Mouse (Mus musculus): ENCODE results near the gene Gm13275. TPM values are rescaled to one million over a fixed set of nuclear protein-coding genes. Genes with fewer than 3 reads are reported as not detected.
"Not testable (repeated sequence)": the region's sequence is repeated elsewhere in the genome, so short reads cannot be mapped to it uniquely, and the experiment has no call there.

Gene Gm13275
- polyA plus RNA-seq, 1 experiment from 2014 or later, result not detected

DNA sequence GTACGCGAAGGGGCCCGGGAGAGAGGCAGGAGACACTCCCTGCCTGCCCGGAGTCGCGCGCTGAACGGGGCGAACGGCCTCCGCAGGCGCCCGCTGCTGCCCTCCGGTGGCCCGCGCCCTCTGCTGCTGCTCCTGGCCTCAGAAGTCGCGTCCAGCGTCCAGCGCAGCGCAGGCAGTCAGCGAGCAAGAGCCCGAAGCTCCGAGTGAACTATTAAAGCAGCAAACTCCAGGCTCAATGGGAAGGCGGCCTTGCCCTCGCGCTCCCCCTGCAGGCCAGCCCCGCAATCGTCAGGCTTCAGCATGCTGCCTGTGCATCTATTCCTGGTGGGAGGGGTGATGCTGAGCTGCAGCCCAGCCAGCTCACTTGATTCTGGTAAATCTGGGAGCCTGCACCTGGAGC lies 14.7 kb upstream of the Gm13275 start, which contains the start of gene Gm13272:
TSS of gene Gm13272 (plus strand) at position 301 of the 400 bp plus-strand sequence.
- in situ Hi-C loops (cut with MboI; ENCODE audit: low pct_unique_long_range_greater_than_20kb); H3K27me3 ChIP-seq; CTCF ChIA-PET; DNase-seq (ENCODE audit: low read depth, low spot score); ATAC-seq; POLR2A ChIA-PET: not testable (repeated sequence)

DNA sequence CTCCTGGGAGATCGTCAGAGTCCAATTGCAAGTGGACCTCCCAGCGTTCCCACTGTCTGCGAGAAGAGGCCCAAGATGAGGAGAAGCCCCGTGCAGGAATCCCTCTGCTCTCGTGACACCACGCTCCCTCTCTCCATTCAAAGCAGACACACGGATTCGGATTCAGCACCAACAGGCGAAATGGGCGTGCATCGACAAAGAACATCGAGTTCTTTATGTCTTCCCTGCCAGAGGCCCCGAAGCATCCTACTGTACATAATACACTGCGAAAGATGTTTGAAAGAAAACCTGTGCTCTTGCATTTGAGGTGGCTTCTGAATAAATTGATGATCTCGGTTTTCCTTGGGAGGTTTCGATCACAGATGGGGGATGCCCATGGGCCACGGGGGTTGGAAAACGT lies 14.0 kb upstream of the Gm13275 start:
- DNase-seq (ENCODE audit: low read depth, low spot score); CTCF ChIA-PET; in situ Hi-C loops (cut with MboI; ENCODE audit: low pct_unique_long_range_greater_than_20kb); ATAC-seq; H3K27me3 ChIP-seq; POLR2A ChIA-PET: not testable (repeated sequence)

DNA sequence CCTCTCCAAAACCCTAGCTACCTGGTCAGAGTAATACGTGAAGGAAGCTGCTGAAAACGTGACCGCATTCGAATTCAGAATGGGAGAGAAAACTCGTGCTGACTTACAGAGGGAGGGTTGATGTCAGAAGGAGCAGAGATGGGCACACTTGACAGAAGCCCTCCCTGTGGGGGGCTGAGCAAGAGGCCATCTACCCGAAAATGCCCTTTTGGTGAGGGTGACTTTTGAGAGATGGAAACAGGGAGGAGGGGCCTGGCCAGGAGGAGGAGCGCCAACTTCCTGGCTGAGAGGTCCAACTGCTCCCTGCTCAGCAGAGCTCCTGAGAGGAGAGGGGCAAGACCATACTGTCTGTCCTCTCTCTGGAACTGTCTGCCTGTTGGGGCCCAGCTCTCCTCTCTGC lies 12.5 kb upstream of the Gm13275 start, which contains the start of gene Ifnz:
TSS of gene Ifnz (plus strand) at position 301 of the 400 bp plus-strand sequence.
- in situ Hi-C loops (cut with MboI; ENCODE audit: low pct_unique_long_range_greater_than_20kb); CTCF ChIA-PET; DNase-seq (ENCODE audit: low read depth, low spot score): not testable (repeated sequence)

DNA sequence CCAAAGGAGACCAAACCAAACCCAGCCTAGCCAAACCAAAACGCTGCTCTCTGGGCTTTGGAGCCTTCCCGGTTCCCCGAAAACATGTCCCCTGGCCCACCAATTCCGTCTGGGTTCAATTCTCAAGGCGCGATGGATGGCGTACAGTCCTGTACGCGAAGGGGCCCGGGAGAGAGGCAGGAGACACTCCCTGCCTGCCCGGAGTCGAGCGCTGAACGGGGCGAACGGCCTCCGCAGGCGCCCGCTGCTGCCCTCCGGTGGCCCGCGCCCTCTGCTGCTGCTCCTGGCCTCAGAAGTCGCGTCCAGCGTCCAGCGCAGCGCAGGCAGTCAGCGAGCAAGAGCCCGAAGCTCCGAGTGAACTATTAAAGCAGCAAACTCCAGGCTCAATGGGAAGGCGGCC lies 12.0 kb upstream of the Gm13275 start:
- DNase-seq (ENCODE audit: low read depth, low spot score); CTCF ChIA-PET; ATAC-seq; H3K27me3 ChIP-seq; POLR2A ChIA-PET; in situ Hi-C loops (cut with MboI; ENCODE audit: low pct_unique_long_range_greater_than_20kb): not testable (repeated sequence)

More for the DNA sequence above, 12.5 kb upstream of the Gm13275 start, which contains the start of gene Ifnz:
- ATAC-seq, POLR2A ChIA-PET, H3K27me3 ChIP-seq: not testable (repeated sequence)

DNA sequence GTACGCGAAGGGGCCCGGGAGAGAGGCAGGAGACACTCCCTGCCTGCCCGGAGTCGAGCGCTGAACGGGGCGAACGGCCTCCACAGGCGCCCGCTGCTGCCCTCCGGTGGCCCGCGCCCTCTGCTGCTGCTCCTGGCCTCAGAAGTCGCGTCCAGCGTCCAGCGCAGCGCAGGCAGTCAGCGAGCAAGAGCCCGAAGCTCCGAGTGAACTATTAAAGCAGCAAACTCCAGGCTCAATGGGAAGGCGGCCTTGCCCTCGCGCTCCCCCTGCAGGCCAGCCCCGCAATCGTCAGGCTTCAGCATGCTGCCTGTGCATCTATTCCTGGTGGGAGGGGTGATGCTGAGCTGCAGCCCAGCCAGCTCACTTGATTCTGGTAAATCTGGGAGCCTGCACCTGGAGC lies 8.9 kb upstream of the Gm13275 start, which contains the start of gene Gm13276:
TSS of gene Gm13276 (plus strand) at position 301 of the 400 bp plus-strand sequence.
- POLR2A ChIA-PET; in situ Hi-C loops (cut with MboI; ENCODE audit: low pct_unique_long_range_greater_than_20kb); H3K27me3 ChIP-seq; DNase-seq (ENCODE audit: low read depth, low spot score); CTCF ChIA-PET; ATAC-seq: not testable (repeated sequence)

DNA sequence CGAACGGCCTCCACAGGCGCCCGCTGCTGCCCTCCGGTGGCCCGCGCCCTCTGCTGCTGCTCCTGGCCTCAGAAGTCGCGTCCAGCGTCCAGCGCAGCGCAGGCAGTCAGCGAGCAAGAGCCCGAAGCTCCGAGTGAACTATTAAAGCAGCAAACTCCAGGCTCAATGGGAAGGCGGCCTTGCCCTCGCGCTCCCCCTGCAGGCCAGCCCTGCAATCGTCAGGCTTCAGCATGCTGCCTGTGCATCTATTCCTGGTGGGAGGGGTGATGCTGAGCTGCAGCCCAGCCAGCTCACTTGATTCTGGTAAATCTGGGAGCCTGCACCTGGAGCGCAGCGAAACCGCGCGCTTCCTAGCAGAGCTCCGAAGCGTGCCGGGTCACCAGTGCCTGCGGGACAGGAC lies 5.9 kb upstream of the Gm13275 start, which contains the start of gene Gm13277:
TSS of gene Gm13277 (plus strand) at position 231 of the 400 bp plus-strand sequence.
- in situ Hi-C loops (cut with MboI; ENCODE audit: low pct_unique_long_range_greater_than_20kb); POLR2A ChIA-PET; CTCF ChIA-PET; ATAC-seq; DNase-seq (ENCODE audit: low read depth, low spot score); H3K27me3 ChIP-seq: not testable (repeated sequence)

DNA sequence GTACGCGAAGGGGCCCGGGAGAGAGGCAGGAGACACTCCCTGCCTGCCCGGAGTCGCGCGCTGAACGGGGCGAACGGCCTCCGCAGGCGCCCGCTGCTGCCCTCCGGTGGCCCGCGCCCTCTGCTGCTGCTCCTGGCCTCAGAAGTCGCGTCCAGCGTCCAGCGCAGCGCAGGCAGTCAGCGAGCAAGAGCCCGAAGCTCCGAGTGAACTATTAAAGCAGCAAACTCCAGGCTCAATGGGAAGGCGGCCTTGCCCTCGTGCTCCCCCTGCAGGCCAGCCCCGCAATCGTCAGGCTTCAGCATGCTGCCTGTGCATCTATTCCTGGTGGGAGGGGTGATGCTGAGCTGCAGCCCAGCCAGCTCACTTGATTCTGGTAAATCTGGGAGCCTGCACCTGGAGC lies 3.0 kb upstream of the Gm13275 start, which contains the start of gene Gm13278:
TSS of gene Gm13278 (plus strand) at position 301 of the 400 bp plus-strand sequence.
- CTCF ChIA-PET; H3K27me3 ChIP-seq; in situ Hi-C loops (cut with MboI; ENCODE audit: low pct_unique_long_range_greater_than_20kb); ATAC-seq; DNase-seq (ENCODE audit: low read depth, low spot score); POLR2A ChIA-PET: not testable (repeated sequence)

DNA sequence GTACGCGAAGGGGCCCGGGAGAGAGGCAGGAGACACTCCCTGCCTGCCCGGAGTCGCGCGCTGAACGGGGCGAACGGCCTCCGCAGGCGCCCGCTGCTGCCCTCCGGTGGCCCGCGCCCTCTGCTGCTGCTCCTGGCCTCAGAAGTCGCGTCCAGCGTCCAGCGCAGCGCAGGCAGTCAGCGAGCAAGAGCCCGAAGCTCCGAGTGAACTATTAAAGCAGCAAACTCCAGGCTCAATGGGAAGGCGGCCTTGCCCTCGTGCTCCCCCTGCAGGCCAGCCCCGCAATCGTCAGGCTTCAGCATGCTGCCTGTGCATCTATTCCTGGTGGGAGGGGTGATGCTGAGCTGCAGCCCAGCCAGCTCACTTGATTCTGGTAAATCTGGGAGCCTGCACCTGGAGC lies 2.8 kb downstream of the Gm13275 start, which contains the start of gene Gm13279:
TSS of gene Gm13279 (plus strand) at position 301 of the 400 bp plus-strand sequence.
- DNase-seq (ENCODE audit: low read depth, low spot score); POLR2A ChIA-PET; in situ Hi-C loops (cut with MboI; ENCODE audit: low pct_unique_long_range_greater_than_20kb); ATAC-seq; H3K27me3 ChIP-seq; CTCF ChIA-PET: not testable (repeated sequence)

DNA sequence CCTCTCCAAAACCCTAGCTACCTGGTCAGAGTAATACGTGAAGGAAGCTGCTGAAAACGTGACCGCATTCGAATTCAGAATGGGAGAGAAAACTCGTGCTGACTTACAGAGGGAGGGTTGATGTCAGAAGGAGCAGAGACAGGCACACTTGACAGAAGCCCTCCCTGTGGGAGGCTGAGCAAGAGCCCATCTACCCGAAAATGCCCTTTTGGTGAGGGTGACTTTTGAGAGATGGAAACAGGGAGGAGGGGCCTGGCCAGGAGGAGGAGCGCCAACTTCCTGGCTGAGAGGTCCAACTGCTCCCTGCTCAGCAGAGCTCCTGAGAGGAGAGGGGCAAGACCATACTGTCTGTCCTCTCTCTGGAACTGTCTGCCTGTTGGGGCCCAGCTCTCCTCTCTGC lies 5.1 kb downstream of the Gm13275 start, which contains the start of gene Gm13285:
TSS of gene Gm13285 (plus strand) at position 301 of the 400 bp plus-strand sequence.
- CTCF ChIA-PET; H3K27me3 ChIP-seq; DNase-seq (ENCODE audit: low read depth, low spot score); in situ Hi-C loops (cut with MboI; ENCODE audit: low pct_unique_long_range_greater_than_20kb); POLR2A ChIA-PET; ATAC-seq: not testable (repeated sequence)

DNA sequence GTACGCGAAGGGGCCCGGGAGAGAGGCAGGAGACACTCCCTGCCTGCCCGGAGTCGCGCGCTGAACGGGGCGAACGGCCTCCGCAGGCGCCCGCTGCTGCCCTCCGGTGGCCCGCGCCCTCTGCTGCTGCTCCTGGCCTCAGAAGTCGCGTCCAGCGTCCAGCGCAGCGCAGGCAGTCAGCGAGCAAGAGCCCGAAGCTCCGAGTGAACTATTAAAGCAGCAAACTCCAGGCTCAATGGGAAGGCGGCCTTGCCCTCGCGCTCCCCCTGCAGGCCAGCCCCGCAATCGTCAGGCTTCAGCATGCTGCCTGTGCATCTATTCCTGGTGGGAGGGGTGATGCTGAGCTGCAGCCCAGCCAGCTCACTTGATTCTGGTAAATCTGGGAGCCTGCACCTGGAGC lies 8.7 kb downstream of the Gm13275 start, which contains the start of gene Gm13287:
TSS of gene Gm13287 (plus strand) at position 301 of the 400 bp plus-strand sequence.
- POLR2A ChIA-PET; in situ Hi-C loops (cut with MboI; ENCODE audit: low pct_unique_long_range_greater_than_20kb); H3K27me3 ChIP-seq; DNase-seq (ENCODE audit: low read depth, low spot score); ATAC-seq; CTCF ChIA-PET: not testable (repeated sequence)

DNA sequence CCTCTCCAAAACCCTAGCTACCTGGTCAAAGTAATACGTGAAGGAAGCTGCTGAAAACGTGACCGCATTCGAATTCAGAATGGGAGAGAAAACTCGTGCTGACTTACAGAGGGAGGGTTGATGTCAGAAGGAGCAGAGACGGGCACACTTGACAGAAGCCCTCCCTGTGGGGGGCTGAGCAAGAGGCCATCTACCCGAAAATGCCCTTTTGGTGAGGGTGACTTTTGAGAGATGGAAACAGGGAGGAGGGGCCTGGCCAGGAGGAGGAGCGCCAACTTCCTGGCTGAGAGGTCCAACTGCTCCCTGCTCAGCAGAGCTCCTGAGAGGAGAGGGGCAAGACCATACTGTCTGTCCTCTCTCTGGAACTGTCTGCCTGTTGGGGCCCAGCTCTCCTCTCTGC lies 10.9 kb downstream of the Gm13275 start, which contains the start of gene Gm13288:
TSS of gene Gm13288 (plus strand) at position 301 of the 400 bp plus-strand sequence.
- in situ Hi-C loops (cut with MboI; ENCODE audit: low pct_unique_long_range_greater_than_20kb); DNase-seq (ENCODE audit: low read depth, low spot score); CTCF ChIA-PET; H3K27me3 ChIP-seq; ATAC-seq; POLR2A ChIA-PET: not testable (repeated sequence)

DNA sequence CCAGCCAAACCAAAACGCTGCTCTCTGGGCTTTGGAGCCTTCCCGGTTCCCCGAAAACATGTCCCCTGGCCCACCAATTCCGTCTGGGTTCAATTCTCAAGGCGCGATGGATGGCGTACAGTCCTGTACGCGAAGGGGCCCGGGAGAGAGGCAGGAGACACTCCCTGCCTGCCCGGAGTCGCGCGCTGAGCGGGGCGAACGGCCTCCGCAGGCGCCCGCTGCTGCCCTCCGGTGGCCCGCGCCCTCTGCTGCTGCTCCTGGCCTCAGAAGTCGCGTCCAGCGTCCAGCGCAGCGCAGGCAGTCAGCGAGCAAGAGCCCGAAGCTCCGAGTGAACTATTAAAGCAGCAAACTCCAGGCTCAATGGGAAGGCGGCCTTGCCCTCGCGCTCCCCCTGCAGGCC lies 11.5 kb downstream of the Gm13275 start:
- in situ Hi-C loops (cut with MboI; ENCODE audit: low pct_unique_long_range_greater_than_20kb); CTCF ChIA-PET; POLR2A ChIA-PET; H3K27me3 ChIP-seq; DNase-seq (ENCODE audit: low read depth, low spot score); ATAC-seq: not testable (repeated sequence)

Data from Patski (cell line).